Mouse (Mus musculus) thymus, adult 2 months (tissue): ENCODE measurements around the gene Sgsh.

Experiments used
- CTCF ChIP-seq: fragments of 200-500 bp; IDR thresholded peaks from 2 replicates; pipeline ENCODE4 v1.5.1; 2012; ENCODE audit warnings: mild to moderate bottlenecking, control low read depth, low read length, moderate library complexity, borderline replicate concordance; ENCODE audit not compliant: control insufficient read depth, poor library complexity, insufficient read depth; ENCODE audit errors: extremely low read depth
- POLR2A ChIP-seq: fragments of 200-500 bp; IDR thresholded peaks from 2 replicates; pipeline ENCODE4 v1.6.1; 2012; ENCODE audit warnings: mild to moderate bottlenecking, low read length, control low read depth, moderate library complexity; ENCODE audit not compliant: control insufficient read depth, poor library complexity, insufficient read depth; ENCODE audit errors: extremely low read depth

- TF ChIP-seq CTCF (no peak), POLR2A (no peak)
These were observed 15.7 kb downstream of the Sgsh start for GRCm38 (mm10) chr11:119339637-119340036.
